Mouse (Mus musculus) adrenal gland, postnatal 36 days (tissue): ENCODE measurements around the gene Spx. TPM values are rescaled to one million over a fixed set of nuclear protein-coding genes. Genes with fewer than 3 reads are reported as not detected.

Source experiments
- DNase-seq, 2 experiments: peaks; one replicate each; pipeline ENCODE4 v3.0.0; 2021; ENCODE audit warnings: mixed read lengths in 1 of 2
- total RNA-seq, 2 experiments: library from RNA; stranded (reverse); gene quantifications; 2 replicates each; pipeline ENCODE4 v1.2.3; 2021

The Spx gene
- total RNA-seq, 2 experiments from 2014 or later, result 0.36 to 0.46 TPM

DNA sequence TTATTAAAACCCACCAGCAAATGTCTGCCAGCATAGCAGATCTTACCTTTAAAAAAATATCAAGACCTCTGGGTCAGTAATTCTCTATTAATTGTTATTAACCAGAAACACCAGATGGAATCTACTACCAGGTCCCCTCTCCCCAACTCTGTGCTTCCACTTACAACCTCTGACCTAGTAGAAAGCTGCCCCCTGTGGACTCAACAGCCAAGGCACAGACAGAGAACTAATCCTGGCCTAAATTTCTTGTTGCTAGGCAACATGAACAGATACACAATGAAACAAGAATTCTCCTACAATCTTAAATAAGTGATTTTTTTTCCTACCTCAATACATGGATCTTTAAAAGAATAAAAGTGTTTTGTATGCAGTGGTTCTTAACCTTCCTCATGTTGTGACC, 15.8 kb downstream of the Spx start:
- DNase-seq, result no peak

DNA sequence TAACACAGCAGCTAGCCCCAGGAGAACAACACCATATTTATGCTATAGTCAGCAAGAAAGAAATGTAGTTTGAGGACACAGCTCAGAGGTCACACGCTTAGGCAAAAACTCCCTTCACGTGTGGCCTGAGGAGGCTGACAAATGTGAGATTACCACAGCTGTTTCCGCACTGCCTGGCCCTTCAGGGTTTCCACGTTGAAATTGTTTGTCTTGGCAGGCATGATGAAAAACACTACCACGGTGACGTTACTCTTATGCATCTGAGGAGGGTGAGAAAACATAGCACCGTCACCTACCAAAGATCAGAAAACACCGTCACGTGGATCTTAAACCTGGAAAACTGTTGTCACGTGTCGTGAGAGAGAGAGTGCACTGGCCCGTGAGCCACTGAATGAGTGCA, 38.1 kb downstream of the Spx start:
- DNase-seq, result no peak

DNA sequence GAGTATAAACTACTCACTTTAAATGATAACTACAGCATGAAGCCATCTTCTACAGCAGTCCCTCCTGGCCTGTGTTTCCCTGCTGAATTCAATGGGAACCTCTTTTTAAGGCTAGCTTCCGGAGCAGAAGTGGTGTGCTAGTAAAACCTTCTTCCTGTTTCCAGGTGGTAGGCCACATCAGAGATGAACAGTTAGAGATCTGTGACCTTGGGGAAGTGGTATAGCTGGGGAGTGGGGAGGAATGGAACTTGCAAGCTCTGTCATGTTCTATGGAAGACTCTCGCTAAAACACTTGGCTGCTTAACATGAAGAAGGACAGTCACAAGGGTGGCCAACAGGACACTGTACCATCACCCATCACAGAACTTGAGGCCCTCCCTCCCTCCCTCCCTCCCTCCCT, 40.1 kb downstream of the Spx start:
- no peak for DNase-seq

DNA sequence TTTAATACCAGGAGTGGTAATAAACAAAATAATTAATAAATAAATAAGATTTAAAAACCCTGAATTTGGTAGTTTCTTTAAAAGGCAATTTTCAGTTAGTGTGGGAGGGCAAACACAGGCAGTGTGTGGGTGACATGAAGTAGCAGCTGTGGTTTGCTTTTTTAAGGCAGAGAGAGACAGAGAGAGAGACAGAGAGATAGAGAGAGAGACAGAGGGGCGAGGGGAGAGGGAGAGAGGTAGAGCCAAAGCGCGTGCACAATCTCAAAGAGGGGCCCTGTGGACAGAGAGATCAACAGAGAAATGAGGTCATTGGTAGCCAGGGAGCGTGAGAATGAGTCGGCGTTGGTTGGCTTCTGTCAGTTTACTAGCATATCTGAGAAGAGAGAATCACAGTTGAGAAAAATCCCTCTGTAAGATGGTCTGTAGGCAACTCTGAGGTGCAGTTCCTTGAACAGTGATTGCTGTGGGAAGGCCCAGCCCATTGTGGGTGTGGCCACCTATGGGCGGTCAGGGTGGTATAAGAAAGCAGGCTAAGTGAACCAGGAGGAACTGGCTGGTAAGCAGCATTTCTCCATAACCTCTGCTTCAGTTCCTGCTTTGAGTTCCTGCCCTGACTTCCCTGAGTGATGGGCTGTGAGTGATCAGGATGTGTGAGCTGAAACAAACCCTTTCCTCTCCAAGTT, 42.2 kb downstream of the Spx start:
- no peak for DNase-seq

DNA sequence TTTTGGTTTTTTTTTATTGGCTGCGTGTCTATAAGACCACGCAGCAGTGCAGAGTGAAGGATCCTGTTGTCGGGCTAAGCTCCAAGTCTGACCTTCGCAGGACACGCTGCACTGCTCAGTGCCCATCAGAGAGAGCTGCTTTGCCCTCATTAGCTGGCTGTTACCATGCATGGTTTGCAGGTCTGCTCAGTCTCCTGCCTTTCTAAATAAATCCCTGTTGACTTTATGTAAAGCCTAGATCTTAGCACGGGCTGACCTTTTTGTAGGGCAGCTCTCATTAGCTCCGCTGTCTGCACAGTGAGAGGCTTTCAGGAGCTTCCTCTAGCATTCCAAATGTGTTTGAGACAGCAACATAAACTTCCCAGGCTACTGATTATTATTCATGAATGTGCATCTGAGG, 44.8 kb downstream of the Spx start:
- DNase-seq, result no peak

DNA sequence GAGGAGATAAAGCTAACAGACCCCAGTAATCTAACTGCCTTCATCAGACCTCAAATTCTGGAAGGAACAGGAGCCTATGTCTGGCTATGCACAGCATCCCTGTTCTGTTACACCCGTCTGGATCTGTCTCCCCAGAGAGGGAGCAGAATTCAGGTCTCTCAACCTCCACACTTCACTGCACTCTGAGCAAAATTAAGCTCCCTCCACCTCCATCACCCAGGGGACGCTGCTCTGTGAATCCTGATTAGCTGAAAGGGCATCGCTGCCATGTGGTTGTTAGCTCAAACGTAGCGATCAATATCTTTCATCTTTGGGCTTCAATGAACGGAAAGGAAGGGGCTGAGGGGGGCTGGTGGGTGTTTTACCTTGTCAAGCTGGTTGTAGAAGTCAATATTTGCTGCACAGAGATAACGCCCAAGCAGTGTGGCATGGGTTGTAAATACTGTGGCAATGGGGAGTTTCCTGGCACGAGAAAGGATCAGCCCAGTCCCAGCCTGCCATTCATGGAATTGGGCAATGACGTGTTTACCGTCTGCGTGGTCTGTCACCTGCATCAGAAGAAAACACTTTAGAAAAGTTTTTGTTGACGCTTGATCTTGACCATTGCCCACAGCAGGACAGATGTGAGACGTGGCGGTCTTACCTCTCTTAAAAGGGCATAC, 45.9 kb downstream of the Spx start:
- DNase-seq, result no peak

DNA sequence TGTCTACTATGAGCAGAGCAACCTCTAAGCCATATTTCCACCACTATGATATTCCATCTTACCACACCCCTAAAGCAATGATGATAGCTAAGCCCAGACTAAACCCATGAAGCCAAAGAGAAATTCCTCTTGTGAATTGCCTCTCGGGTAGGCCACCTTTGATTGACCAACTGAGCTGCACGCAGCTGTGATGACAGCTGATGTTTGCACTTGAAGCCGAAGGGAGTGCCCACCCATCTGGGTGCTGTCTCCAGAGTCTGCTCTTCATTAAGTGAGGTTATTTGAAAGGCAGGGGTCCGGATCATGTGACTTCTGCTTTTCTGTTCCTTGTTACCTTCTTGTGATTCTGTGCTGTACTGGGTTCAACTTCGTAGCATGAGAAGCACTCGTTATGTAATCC, 49.0 kb downstream of the Spx start:
- DNase-seq, result no peak

Other genes with a start within 250 kb of the Spx start
- under 1 TPM in 1 of 2 experiments, not detected in 1; 0.72 TPM for gene Slco1a6, start 204.9 kb upstream of the Spx start, total RNA-seq
- not detected for gene Iapp, start 115.0 kb upstream of the Spx start, total RNA-seq
- gene Slco1a5, start 90.5 kb upstream of the Spx start, total RNA-seq, result not detected
- gene Pyroxd1, start 67.8 kb upstream of the Spx start, total RNA-seq, result 10 to 100 TPM; 10.8 to 12.6 TPM
- gene Recql, start 26.4 kb upstream of the Spx start, total RNA-seq, result 10 to 100 TPM; 14.5 to 20.2 TPM
- gene Golt1b, start 26.2 kb upstream of the Spx start, total RNA-seq, result 10 to 100 TPM; 34.5 to 47.3 TPM
- gene Gys2, start 59.7 kb downstream of the Spx start, total RNA-seq, result 1 to 10 TPM; 2.9 to 8.3 TPM
- gene Ldhb, start 94.5 kb downstream of the Spx start, total RNA-seq, result 100 to 1,000 TPM; 184 to 196 TPM
- gene Kcnj8, start 158.2 kb downstream of the Spx start, total RNA-seq, result 10 to 100 TPM; 10.4 to 10.7 TPM